Mouse (Mus musculus): Measurements from ENCODE around the gene Gsta2. TPM values are rescaled to one million over a fixed set of nuclear protein-coding genes. Genes with fewer than 3 reads are reported as not detected.

Gsta2 gene
- polyA plus RNA-seq (2015; fragmentation: Nextera tagmentation; extraction: Ambion mirVana) = not detected in 2 replicates

DNA sequence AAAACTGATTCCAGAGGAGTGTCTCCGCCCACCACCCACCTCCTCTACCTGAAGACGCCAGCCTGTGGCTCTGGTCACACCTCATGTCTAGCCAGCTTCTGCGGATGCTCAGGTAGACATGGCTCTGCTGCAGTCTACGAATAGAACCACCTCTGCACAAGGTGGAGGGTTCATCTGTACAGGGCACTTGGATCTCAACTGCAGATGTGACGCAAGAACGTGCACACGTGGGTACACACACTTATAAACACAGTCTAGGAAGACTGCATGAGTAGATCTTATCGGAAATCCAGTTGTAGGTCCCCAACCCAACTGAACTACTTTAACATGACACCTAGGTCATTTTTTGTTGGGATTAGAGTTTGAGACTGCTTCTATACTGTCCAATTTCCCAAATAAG, at the start of gene Gsta2:
Gene Gsta2 (minus strand): TSS at position 178 of the 400 bp plus-strand sequence.
- Histone ChIP-seq H3K36me3 (no peaks in the 10 kb centered on the region), H3K9ac (no peak within 1 kb of the TSS), H3K27me3 (replicated peaks) (no peaks in the 10 kb centered on the region), H3K4me1 (no peaks in the 10 kb centered on the region), H3K27ac (replicated peaks) (no peak within 1 kb of the TSS), H3K9me3 (no peaks in the 10 kb centered on the region), H3K4me2 (no peak within 1 kb of the TSS), H3K4me3 (no peak within 1 kb of the TSS)
- ATAC-seq (ENCODE audit: extremely low read depth, insufficient number of reproducible peaks, low FRiP score, low TSS enrichment) = no peak
- 82% methylated on average over 8 of the region's 8 CpGs for WGBS

DNA sequence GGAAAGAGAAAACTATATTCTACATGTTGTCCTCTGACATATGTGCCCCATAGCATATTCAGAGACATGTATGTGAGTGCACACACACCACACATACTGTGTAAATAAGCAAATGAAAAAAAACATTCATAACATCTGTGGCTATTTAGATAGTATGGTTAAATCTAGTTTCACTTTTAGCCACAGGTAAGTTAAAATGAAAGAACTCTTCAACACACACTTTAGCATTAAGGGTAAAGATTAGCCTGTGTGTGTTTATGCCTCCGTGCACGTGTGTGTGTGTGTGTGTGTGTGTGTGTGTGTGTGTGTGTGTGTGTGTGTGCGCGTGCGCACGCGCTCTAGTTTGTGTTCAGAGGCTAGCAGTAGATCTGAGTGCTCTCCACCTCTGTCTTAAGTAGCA, 46.0 kb upstream of the Gsta2 start:
- WGBS = 90% methylated on average over 7 of the region's 7 CpGs
- no peak overlapping the region for H3K4me2 ChIP-seq
- H3K27me3 ChIP-seq (replicated peaks) = peaks cover 27% of the 10 kb centered on the region
- no peaks in the 10 kb centered on the region for H3K4me1 ChIP-seq
- H3K27ac ChIP-seq (replicated peaks) = no peak overlapping the region
- no peak for ATAC-seq (ENCODE audit: extremely low read depth, insufficient number of reproducible peaks, low FRiP score, low TSS enrichment)
- H3K4me3 ChIP-seq = no peak overlapping the region
- no peaks in the 10 kb centered on the region for H3K9me3 ChIP-seq
- no peaks in the 10 kb centered on the region for H3K36me3 ChIP-seq
- H3K9ac ChIP-seq = no peak overlapping the region

DNA sequence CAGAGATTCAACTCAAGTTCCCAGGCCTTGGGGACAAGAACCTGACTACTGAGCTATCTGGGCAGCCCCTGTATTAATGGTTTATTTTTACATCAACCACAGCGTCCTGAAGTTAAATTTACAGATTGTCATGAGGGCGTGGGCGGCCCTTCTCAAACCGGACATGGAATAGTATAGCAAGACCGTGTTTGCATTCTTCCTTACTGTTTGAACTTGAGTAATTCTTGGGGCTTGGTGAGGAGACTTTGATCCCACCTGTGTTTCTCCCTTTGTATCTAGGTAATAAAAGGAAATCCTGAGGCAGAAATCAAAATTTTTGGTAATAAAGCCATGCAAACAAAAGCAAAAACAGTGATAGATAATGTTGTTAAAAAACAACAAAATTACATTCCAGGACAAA, 45.0 kb upstream of the Gsta2 start:
- H3K9ac ChIP-seq = no peak overlapping the region
- no peak overlapping the region for H3K27ac ChIP-seq (replicated peaks)
- 78% methylated on average over 5 of the region's 5 CpGs for WGBS
- ATAC-seq (ENCODE audit: extremely low read depth, insufficient number of reproducible peaks, low FRiP score, low TSS enrichment) = no peak
- H3K36me3 ChIP-seq = no peaks in the 10 kb centered on the region
- H3K4me2 ChIP-seq = no peak overlapping the region
- H3K27me3 ChIP-seq (replicated peaks) = peaks cover 37% of the 10 kb centered on the region
- H3K9me3 ChIP-seq = no peaks in the 10 kb centered on the region
- no peak overlapping the region for H3K4me3 ChIP-seq
- peaks cover 9% of the 10 kb centered on the region for H3K4me1 ChIP-seq

DNA sequence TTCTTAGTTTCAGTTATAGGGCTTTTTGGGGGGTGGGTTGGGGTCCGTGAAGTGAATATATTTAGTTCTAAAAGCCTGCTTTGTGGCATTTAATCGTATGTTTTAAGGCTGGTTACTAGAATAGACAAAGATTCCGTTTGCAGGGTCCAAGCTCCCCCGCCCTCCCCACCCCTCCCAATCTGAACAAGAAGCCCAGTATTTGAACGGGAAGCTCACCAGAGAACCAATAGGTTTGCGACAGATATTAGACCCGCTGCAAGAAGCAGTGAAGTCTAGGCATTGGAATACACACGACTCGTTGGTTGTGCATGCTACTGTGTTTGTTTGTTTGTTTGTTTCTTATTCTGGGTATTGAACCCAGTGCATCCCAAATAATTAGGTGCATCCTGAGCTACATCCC, 40.9 kb upstream of the Gsta2 start:
- 56% methylated on average over 9 of the region's 9 CpGs for WGBS
- Histone ChIP-seq H3K4me2 (peak overlapping the region; percentile 76), H3K9me3 (no peaks in the 10 kb centered on the region), H3K36me3 (no peaks in the 10 kb centered on the region), H3K9ac (no peak overlapping the region), H3K4me3 (peak overlapping the region; percentile 55), H3K27me3 (replicated peaks) (peaks cover 77% of the 10 kb centered on the region), H3K27ac (replicated peaks) (no peak overlapping the region), H3K4me1 (peaks cover 13% of the 10 kb centered on the region)
- no peak for ATAC-seq (ENCODE audit: extremely low read depth, insufficient number of reproducible peaks, low FRiP score, low TSS enrichment)

DNA sequence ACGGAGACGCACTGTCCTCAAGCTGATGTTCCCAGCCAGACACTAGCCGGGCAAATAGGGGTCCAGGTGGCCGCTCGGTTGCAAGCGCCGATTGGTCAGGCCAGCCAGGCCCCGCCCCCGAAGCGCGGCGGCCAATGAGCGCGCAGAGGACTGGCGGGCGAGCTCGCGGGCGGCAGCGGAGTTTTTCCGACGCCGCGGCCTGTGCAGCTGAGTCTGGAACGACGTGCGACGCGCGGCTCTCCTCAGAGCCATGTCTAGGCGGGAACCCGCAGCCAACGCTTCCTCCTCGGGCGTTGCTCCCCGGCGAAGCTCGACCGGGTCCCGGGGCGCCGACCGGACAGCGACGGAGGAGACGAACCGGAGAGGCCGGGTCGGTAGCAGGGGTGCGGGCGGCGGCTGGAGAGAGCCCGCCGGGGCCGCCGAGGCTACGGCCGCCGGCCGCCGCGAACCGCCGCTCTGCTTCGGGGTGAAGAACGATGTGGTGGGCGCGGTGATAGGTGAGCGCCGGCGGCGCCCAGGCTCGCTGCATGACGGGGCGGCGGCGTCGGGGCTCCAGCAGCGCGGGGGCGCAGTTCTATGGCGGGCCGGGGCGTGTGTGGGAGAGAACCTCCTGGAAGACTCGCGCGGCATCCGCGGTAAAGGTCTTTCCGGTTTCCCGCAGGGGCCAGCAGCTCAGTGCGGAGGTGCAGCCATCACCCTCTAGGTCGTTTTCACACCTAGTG, 40.2 kb upstream of the Gsta2 start, which contains the start of gene Ddx43:
Gene Ddx43 (plus strand): TSS at position 148 of the 722 bp plus-strand sequence.
- ATAC-seq (ENCODE audit: extremely low read depth, insufficient number of reproducible peaks, low FRiP score, low TSS enrichment) = peak; percentile 54; the same call in 1 of the 2 replicates
- WGBS = 2% methylated on average over 93 of the region's 93 CpGs
- peak within 1 kb of the TSS; percentile 68 for H3K9ac ChIP-seq
- peak within 1 kb of the TSS; percentile 55 for H3K4me3 ChIP-seq
- peaks cover 13% of the 10 kb centered on the region for H3K4me1 ChIP-seq
- H3K36me3 ChIP-seq = no peaks in the 10 kb centered on the region
- H3K27ac ChIP-seq (replicated peaks) = no peak within 1 kb of the TSS
- no peaks in the 10 kb centered on the region for H3K9me3 ChIP-seq
- H3K27me3 ChIP-seq (replicated peaks) = peaks cover 84% of the 10 kb centered on the region
- H3K4me2 ChIP-seq = peak within 1 kb of the TSS; percentile 76

DNA sequence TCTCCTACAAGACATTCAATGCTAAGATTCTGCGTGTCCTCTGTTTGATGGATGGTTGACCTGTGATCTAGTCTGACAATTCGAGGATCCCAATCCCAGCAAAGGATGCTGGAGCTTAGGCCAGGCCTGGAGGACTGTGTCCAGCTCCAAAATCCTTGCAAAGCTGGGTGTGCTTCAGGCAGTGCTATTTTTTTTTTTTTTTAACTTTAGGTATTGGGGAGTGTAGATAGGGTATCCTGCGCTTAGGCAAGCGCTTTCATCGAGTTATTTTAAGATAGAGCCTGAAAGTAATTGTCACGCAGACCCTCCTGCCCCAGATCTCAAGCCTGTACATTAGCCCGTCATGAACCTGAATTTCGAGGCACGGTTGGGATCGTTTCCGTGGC, 39.6 kb upstream of the Gsta2 start:
- no peaks in the 10 kb centered on the region for H3K9me3 ChIP-seq
- H3K36me3 ChIP-seq = no peaks in the 10 kb centered on the region
- H3K27me3 ChIP-seq (replicated peaks) = peaks cover 84% of the 10 kb centered on the region
- H3K4me1 ChIP-seq = peaks cover 13% of the 10 kb centered on the region
- H3K4me3 ChIP-seq = peak overlapping the region; percentile 55
- peak overlapping the region; percentile 76 for H3K4me2 ChIP-seq
- H3K9ac ChIP-seq = no peak overlapping the region
- ATAC-seq (ENCODE audit: extremely low read depth, insufficient number of reproducible peaks, low FRiP score, low TSS enrichment) = no peak
- WGBS = 33% methylated on average over 11 of the region's 11 CpGs
- H3K27ac ChIP-seq (replicated peaks) = no peak overlapping the region

DNA sequence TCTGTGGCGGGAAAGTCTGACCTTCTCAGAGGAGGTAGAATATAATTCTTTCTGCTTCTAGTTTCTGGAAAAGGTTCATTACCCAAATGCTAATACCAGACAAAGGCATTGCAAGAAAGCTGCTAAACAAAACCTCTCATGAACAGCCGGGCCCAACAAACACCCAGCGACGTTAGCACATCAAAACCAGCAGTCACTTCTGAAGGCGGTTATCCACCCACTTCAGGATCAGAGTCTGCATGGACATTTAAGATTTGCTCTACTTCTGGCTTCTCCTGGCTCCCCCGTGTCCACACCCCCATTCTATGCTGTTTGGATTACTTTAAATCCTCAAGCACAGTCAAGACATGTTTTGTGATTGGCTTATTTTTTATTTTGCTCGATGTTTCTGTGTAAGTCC, 39.0 kb upstream of the Gsta2 start:
- no peaks in the 10 kb centered on the region for H3K9me3 ChIP-seq

DNA sequence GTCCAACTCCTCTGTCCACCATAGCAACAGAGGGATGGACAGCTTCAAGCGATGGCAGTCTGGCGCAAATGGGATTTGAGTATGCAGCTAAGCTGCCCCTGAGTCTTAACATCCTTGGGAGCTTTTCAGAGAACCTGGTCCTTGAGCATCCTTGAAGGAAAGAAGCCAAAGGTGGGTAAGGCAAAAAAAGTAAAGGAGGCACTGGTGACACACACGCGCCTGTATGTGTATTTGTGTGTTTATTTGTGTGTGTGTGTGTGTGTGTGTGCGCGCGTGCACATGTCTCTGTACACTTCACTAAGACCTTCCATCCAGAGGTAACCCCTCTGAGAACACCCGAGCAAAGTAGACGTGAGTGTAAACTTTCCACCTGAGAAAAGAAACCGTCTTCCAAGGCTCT, 38.2 kb upstream of the Gsta2 start:
- no peak overlapping the region for H3K4me3 ChIP-seq
- ATAC-seq (ENCODE audit: extremely low read depth, insufficient number of reproducible peaks, low FRiP score, low TSS enrichment) = no peak
- peaks cover 76% of the 10 kb centered on the region for H3K27me3 ChIP-seq (replicated peaks)
- 73% methylated on average over 10 of the region's 10 CpGs for WGBS
- H3K36me3 ChIP-seq = no peaks in the 10 kb centered on the region
- no peaks in the 10 kb centered on the region for H3K9me3 ChIP-seq
- H3K4me2 ChIP-seq = no peak overlapping the region
- H3K27ac ChIP-seq (replicated peaks) = no peak overlapping the region
- peaks cover 13% of the 10 kb centered on the region for H3K4me1 ChIP-seq
- H3K9ac ChIP-seq = no peak overlapping the region

More for the DNA sequence above, 39.0 kb upstream of the Gsta2 start:
- WGBS = 58% methylated on average over 7 of the region's 7 CpGs
- H3K4me3 ChIP-seq = no peak overlapping the region
- no peak overlapping the region for H3K9ac ChIP-seq
- H3K4me1 ChIP-seq = peaks cover 13% of the 10 kb centered on the region
- H3K27me3 ChIP-seq (replicated peaks) = peaks cover 83% of the 10 kb centered on the region
- H3K4me2 ChIP-seq = no peak overlapping the region
- ATAC-seq (ENCODE audit: extremely low read depth, insufficient number of reproducible peaks, low FRiP score, low TSS enrichment) = no peak
- no peaks in the 10 kb centered on the region for H3K36me3 ChIP-seq
- H3K27ac ChIP-seq (replicated peaks) = no peak overlapping the region

DNA sequence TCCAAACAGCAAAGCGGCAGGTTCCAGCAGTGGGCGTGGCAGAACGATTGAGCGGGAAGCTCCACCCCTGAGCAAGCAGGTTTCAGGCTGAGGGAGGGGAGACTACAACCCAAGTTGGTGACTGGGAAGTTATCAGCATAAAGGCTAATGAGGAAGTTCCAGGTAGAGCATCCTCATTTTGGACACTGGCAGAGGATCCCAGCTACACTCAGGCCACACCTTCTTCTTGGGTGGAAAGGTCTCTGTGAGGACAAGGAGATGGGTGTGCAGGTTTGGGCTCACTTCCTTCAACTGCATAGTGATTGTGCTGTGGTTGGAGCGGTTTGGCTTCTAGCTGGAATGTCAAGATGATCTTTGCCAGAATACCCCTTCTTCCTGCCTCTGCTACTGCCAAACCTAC, 34.4 kb upstream of the Gsta2 start:
- H3K9me3 ChIP-seq = no peaks in the 10 kb centered on the region
- H3K4me1 ChIP-seq = no peaks in the 10 kb centered on the region
- ATAC-seq (ENCODE audit: extremely low read depth, insufficient number of reproducible peaks, low FRiP score, low TSS enrichment) = no peak
- no peak overlapping the region for H3K27ac ChIP-seq (replicated peaks)
- no peaks in the 10 kb centered on the region for H3K36me3 ChIP-seq
- WGBS = 27% methylated on average over 5 of the region's 5 CpGs
- no peak overlapping the region for H3K4me2 ChIP-seq
- no peak overlapping the region for H3K4me3 ChIP-seq
- H3K27me3 ChIP-seq (replicated peaks) = peaks cover 42% of the 10 kb centered on the region
- no peak overlapping the region for H3K9ac ChIP-seq

DNA sequence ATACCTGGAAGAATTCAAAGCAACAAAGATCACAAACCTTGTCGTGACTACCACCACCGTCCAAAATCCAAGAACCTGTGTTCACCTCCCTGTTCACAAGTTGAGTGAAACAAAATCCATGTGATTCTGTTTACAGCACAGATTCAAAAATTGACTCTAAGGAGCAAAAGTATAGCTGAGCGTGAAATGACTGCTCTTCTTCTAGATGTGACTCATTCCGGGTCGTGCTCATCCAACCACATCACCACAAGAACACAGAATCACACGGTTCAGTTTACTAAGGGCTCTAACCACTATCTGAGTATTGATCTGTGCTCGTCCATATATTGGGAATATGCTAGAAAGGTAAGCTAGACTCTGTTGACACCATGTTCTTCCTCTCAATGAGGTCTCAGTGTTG, 31.4 kb upstream of the Gsta2 start:
- Histone ChIP-seq H3K4me3 (no peak overlapping the region), H3K27me3 (replicated peaks) (peaks cover 12% of the 10 kb centered on the region), H3K27ac (replicated peaks) (no peak overlapping the region), H3K9me3 (no peaks in the 10 kb centered on the region), H3K4me2 (no peak overlapping the region), H3K9ac (no peak overlapping the region), H3K36me3 (no peaks in the 10 kb centered on the region), H3K4me1 (no peaks in the 10 kb centered on the region)
- ATAC-seq (ENCODE audit: extremely low read depth, insufficient number of reproducible peaks, low FRiP score, low TSS enrichment) = no peak
- WGBS = 78% methylated on average over 7 of the region's 7 CpGs

DNA sequence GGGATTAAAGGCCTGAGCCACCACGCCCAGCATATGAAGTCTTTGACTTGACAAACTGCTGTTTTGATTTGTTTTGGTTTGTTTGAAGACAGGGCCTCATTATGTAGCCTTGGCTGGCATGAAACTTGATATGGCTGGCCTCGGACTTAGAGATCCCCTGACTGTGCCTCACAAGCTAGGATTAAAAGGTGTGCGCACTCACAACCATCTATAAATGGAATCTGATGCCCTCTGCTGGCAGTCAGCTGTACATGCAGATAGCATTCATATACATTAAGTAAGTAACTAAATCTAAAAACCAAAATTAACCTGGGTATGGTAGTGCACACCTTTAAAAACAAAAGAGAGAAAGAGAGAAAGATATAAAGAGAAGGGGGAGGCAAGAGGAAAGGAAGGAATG, 30.3 kb upstream of the Gsta2 start:
- H3K27ac ChIP-seq (replicated peaks) = no peak overlapping the region
- no peaks in the 10 kb centered on the region for H3K9me3 ChIP-seq
- ATAC-seq (ENCODE audit: extremely low read depth, insufficient number of reproducible peaks, low FRiP score, low TSS enrichment) = no peak
- no peak overlapping the region for H3K4me2 ChIP-seq
- H3K4me3 ChIP-seq = no peak overlapping the region
- no peaks in the 10 kb centered on the region for H3K4me1 ChIP-seq
- no peaks in the 10 kb centered on the region for H3K36me3 ChIP-seq
- H3K9ac ChIP-seq = no peak overlapping the region
- 52% methylated on average over 3 of the region's 3 CpGs for WGBS
- peaks cover 1% of the 10 kb centered on the region for H3K27me3 ChIP-seq (replicated peaks)

Data from heart, embryonic 13.5 days (tissue).